Mouse (Mus musculus) sigmoid colon, adult 10 weeks (tissue): ENCODE results near the gene Slc9a3r2. TPM values are rescaled to one million over a fixed set of nuclear protein-coding genes. Genes with fewer than 3 reads are reported as not detected.

ENCODE experiments used
- polyA plus RNA-seq: library from polyadenylated mRNA; stranded (reverse); fragments of 350-450 nt; fragmentation: Illumina TruSeq; extraction: RNeasy Lipid Tissue Mini Kit (QIAGEN cat#74804); gene quantifications from one replicate; pipeline ENCODE4 v1.2.3, GENCODE M21; 2014; ENCODE audit warnings: low read depth, low replicate concordance

Slc9a3r2 gene
- 6.4 TPM for polyA plus RNA-seq

DNA sequence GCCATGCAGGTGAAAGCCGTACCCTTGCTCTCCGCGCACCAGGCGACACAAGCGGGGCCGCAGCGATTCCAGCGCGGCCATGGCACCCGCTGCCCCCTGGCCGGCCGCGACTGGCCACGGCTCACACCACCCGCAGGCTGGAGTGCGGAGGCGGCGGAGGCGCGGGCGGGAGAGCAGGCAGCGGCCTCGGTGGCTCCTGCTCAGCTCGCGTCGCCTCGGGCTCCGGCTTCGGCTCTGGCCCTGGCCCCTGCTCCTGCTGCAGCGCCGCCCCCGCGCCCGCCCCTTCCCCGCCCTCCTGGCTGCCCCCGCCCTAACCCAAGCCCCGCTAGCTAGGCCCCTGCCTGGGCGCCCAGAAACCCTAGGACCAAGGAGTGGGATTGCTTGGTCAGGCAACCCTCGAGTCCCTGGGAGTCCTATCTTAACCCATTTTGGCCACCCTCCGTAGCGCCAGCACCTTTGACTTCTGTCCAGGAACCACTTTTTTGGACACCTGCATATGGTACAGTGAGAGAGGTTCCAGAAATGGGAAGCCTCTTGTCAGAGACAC lies at the start of gene Slc9a3r2:
Gene Slc9a3r2 (minus strand): TSS at position 258 of the 547 bp plus-strand sequence.

DNA sequence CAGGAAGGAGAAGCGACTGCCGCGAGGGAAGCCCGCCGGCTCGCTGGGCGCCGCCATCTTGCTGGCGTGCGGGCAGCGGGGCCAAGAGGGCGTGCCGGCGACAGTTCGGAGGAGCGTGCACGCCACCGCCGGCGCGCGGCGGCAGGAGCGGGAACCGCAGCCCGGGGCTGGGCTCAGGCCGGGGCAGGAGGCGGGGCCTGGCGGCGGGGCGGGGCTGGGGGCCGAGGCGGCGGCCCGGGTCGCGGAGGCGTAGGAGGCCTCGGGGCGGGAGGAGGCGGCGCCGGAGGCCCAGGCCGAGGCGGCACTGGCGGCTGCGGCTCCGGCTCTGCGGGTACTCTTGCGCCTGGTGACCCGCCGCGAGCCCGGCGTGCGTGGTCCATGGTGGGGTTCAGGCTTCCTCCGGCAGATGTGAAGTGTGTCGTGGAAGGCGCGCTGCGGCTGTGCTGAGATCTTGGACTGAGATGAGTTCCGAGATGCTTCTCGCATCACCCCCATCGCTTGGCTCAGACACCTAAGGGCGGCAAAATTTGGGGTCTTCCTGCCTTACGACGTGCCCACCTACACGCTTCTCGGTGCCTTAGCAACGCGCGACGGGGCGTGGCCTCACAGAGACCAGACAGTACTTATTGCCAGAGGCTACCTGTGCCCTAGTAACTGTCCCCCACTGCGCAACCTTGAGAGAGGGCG lies 46.0 kb upstream of the Slc9a3r2 start, which contains the start of the genes Gfer and Noxo1:
Gene Gfer (minus strand): TSS at position 146 of the 687 bp plus-strand sequence.
Gene Noxo1 (plus strand): TSS at position 224 of the 687 bp plus-strand sequence.

DNA sequence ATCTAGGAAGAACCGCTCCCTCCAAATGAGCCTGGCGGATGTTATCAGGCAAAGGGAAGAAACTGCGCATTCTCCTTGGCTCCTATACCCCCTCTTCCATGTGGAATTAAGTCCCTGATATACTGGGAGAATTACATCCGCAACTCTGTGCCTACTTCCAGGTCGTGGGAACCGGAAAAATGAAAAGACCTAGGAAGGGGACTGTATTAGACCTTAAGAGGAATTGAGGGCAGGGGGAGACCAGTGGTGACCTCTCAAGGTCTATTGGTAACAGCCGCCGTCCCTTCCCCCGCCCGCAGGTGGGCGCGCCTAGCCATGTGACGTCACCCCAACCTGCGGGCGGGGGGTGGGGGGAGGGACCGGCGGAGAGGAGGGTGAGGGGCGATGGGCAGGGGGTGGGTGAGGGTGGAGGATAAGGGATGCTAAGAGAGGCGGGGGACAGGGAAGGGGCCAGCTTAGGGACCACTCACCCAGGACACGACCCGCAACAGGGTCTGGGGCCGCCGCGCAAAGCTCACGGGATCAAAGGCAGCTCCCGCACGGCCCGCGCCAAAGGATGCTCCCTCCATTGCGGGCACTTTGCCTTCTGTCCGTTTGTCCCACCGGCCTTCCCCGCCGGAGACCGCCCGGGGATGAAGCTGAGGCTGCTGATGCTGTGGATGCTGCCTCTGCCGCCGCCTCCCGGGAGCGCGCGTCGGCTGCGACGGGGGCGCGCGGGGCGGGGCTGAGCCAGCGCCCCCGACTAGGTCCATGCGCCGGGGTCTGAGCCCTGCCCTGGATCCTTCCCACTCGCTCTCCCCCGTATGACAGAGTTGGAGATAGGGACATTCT lies 39.3 kb upstream of the Slc9a3r2 start, which contains the start of gene Syngr3:
Gene Syngr3 (minus strand): TSS at position 705 of the 831 bp plus-strand sequence.

DNA sequence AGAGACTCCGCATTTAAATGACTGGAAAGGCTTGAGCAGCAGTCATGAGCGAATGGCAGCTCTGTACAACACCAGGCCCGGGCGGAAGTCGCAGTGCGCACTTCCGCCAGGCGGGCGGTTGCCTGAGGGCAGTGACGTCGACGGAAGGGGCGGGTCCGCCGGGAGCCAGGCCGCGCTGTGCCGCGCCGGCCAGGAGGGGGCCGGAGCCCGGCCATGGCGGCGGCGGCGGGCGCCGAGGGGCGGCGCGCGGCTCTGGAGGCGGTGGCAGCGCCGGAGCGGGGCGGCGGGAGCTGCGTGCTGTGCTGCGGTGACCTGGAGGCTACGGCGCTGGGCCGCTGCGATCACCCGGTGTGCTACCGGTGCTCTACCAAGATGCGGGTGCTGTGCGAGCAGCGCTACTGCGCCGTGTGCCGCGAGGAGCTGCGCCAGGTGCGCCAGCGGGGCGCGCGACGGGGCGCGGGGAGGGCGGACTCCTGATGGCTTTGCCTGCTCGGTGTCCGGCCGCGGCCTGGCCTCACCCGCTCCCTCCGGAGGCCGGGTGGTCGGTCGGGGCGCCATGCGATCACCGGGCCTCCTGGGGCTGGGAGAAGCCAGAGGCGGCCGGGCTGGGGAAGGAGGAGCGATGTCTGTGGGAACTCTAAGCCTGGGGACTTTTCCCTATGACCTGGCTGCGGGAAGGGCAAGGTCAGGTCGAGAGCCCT lies 19.6 kb upstream of the Slc9a3r2 start, which contains the start of gene Zfp598:
Gene Zfp598 (plus strand): TSS at position 143 of the 701 bp plus-strand sequence.

DNA sequence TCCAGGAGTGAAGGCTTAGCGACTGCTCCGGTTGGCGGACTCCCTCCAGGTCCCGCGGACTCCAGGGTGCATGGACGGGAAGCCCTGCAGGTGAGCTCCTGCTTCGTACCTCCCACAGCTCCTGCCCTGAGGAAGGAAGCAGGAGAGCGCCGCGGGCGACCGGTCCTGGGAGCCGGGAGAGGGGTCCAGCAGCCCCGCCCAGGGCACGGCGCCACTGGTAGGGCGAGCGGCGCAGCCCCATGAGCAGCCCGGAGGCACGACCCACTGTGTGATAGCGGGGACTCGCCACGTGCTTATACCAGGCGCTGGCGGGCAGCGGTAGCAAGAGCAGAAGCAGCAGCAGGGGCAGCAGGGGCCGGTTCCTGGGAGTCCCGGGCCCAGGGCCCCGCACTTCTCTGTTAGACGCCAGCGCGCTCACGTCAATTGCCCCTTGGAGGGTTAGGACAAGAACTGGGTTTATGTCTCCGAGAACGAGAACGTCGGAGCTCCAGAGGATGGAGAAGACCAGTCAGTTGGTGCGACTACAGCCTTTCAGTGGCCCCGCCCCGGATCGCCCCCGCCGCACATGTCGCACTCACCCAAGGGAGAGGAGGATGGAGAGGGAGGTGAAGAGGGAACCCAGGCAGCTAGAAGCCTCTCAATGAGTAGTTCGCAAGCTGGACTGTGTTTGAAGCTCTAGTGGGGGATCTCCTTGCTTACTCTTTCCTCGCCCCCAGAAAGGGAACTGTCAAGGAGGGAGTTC lies 8.1 kb upstream of the Slc9a3r2 start, which contains the start of gene Npw:
Gene Npw (minus strand): TSS at position 441 of the 742 bp plus-strand sequence.

DNA sequence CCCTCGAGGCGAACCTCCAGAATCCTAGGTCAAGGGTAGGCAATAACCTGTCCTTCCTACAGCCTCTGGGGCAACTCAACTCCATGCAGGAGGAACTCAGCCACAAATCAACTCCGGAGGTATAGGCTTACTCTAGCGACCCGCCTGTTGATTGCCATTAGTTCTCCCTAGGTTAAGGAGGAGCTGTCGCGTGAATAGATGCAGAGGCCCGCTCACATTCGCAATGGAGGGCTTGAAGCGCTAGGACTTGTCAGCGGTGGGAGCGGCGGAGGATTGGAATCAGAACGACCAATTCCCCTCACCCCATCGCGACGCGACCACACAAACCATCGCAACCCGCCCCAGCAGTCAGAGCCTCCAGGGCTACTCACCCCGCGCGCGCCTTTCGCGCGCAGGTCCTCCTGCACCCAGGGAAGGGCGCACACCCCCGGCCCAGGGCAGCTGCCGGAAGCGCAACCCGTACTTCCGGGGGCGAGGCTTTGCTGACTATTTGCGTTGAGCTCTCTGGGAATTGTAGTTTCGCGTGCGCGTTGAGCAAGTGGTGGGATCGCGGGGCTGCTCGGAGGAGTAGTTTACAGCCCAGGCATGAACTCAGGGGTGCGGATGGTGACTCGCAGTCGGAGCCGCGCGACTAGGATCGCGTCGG lies 17.8 kb downstream of the Slc9a3r2 start, which contains the start of the genes Tsc2 and Nthl1:
Gene Tsc2 (minus strand): TSS at position 464 of the 646 bp plus-strand sequence.
Gene Nthl1 (plus strand): TSS at position 514 of the 646 bp plus-strand sequence.

Other genes starting within 250 kb of the Slc9a3r2 start
- 57.2 TPM for gene Rnps1, start 235.8 kb downstream of the Slc9a3r2 start, polyA plus RNA-seq
- gene Eci1, start 223.7 kb downstream of the Slc9a3r2 start, polyA plus RNA-seq = 15.6 TPM
- gene Dnase1l2, start 207.2 kb downstream of the Slc9a3r2 start, polyA plus RNA-seq = 0.50 TPM
- gene E4f1, start 180.0 kb downstream of the Slc9a3r2 start, polyA plus RNA-seq = 1.5 TPM
- 35.8 TPM for gene Pgp, start 179.9 kb downstream of the Slc9a3r2 start, polyA plus RNA-seq
- gene Bricd5, start 176.4 kb downstream of the Slc9a3r2 start, polyA plus RNA-seq = not detected
- 3.3 TPM for gene Mlst8, start 171.2 kb downstream of the Slc9a3r2 start, polyA plus RNA-seq
- 0.09 TPM for gene Caskin1, start 161.7 kb downstream of the Slc9a3r2 start, polyA plus RNA-seq
- gene Traf7, start 122.4 kb downstream of the Slc9a3r2 start, polyA plus RNA-seq = 12.6 TPM
- gene Rab26, start 116.1 kb downstream of the Slc9a3r2 start, polyA plus RNA-seq = 0.35 TPM
- 12.2 TPM for gene Pkd1, start 100.5 kb downstream of the Slc9a3r2 start, polyA plus RNA-seq
- 12.6 TPM for gene Tsc2, start 17.7 kb downstream of the Slc9a3r2 start, polyA plus RNA-seq
- 0.35 TPM for gene Nthl1, start 17.6 kb downstream of the Slc9a3r2 start, polyA plus RNA-seq
- not detected for gene Npw, start 8.1 kb upstream of the Slc9a3r2 start, polyA plus RNA-seq
- 3.1 TPM for gene Zfp598, start 19.4 kb upstream of the Slc9a3r2 start, polyA plus RNA-seq
- 1.1 TPM for gene Syngr3, start 39.6 kb upstream of the Slc9a3r2 start, polyA plus RNA-seq
- gene Gfer, start 45.8 kb upstream of the Slc9a3r2 start, polyA plus RNA-seq = 13.7 TPM
- 14.0 TPM for gene Noxo1, start 45.9 kb upstream of the Slc9a3r2 start, polyA plus RNA-seq
- not detected for gene Tbl3, start 57.3 kb upstream of the Slc9a3r2 start, polyA plus RNA-seq
- not detected for gene Rnf151, start 67.7 kb upstream of the Slc9a3r2 start, polyA plus RNA-seq
- 513 TPM for gene Rps2, start 67.8 kb upstream of the Slc9a3r2 start, polyA plus RNA-seq
- gene Ndufb10, start 74.2 kb upstream of the Slc9a3r2 start, polyA plus RNA-seq = 96.4 TPM
- gene Rpl3l, start 77.5 kb upstream of the Slc9a3r2 start, polyA plus RNA-seq = not detected
- 5.8 TPM for gene Msrb1, start 86.3 kb upstream of the Slc9a3r2 start, polyA plus RNA-seq
- not detected for gene Hs3st6, start 102.7 kb upstream of the Slc9a3r2 start, polyA plus RNA-seq
- 0.95 TPM for gene Meiob, start 154.0 kb upstream of the Slc9a3r2 start, polyA plus RNA-seq
- 10.6 TPM for gene Hagh, start 189.8 kb upstream of the Slc9a3r2 start, polyA plus RNA-seq
- gene Fahd1, start 200.0 kb upstream of the Slc9a3r2 start, polyA plus RNA-seq = 194 TPM
- not detected for gene Igfals, start 215.7 kb upstream of the Slc9a3r2 start, polyA plus RNA-seq
- gene Nubp2, start 236.0 kb upstream of the Slc9a3r2 start, polyA plus RNA-seq = 2.7 TPM
- gene Spsb3, start 236.3 kb upstream of the Slc9a3r2 start, polyA plus RNA-seq = not detected
- 2.0 TPM for gene Eme2, start 244.8 kb upstream of the Slc9a3r2 start, polyA plus RNA-seq
- gene Mrps34, start 244.8 kb upstream of the Slc9a3r2 start, polyA plus RNA-seq = 1.8 TPM
- gene Nme3, start 246.2 kb upstream of the Slc9a3r2 start, polyA plus RNA-seq = 1.0 TPM